Mouse (Mus musculus) kidney, postnatal 4 days (tissue): ENCODE measurements at regions not wholly inside any gene's neighbourhood (a gene's known extent, or its start where the extent isn't known, plus 50 kb on each side); places are given as distances from the start of the nearest gene placed in this dataset.

Source experiments
- DNase-seq, 2 experiments: peaks; one replicate each; pipeline ENCODE4 v3.0.0; 2021; ENCODE audit warnings: mixed read lengths in 2 of 2

DNA sequence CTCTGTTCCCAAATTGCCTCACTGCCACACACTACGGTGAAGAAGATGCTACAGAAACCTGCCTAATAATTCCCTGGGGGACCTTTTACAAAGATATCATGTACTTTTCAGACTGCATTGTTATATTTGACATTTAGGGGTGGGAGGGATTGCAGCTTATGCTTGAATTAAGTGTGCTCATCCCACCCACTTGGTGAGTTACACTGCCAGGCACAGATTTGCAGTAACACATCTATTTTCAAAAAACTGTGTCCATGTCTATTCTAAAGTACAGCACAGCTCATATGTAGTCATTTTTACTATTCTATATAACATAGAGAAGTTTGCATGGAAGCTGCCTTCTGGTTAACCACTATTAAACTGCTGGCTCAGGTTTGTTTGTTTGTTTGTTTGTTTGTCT lies 404.3 kb upstream of the Xrcc4 start:
- DNase-seq: no peak

DNA sequence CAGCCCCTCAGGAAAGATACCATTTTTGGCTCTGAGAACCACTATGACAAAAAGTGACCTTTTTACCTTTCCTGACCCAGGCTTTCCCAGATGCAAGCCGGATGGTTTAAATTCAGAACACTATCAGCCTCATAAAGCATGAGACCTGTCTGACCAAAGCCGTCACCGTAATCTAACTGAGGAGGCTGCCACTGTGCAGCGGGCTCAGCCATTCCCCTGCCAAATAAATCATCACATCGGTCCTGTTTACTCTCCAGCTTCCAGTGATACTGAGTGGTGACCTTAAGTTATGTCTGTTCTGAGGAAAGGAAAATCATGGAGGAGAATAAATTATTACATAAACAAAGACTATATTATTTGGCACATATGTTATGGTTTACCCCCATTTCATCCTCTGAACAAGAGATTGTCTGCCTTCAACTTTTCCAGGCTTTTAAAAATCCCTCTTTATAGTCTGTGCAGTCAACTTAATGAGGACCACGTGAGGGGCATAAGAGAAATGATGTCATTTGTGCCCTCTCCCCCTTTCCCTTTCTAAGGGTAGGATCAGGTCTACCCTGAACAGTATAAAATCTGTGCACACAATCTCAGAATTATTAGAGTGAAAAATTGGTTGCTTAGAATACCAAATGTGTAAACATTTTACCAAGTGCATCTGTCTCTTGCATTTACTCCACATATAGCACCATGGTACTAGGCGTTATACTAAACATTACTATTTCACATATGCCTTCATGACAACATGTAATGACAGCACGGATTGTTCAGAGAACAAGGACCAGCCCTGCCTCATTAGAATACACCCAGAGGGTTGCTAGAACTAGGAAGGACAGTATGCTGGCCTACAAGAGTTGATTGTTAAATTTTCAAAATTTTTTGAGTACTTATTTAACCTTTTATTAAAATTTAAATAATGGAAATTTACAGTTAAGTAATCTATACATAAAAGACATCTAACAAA lies 401.9 kb upstream of the Xrcc4 start:
- no peak for DNase-seq

- DNase-seq: no peak
Observed at GRCm38 (mm10) chr13:90480484-90480883, 391.1 kb upstream of the Xrcc4 start.

DNA sequence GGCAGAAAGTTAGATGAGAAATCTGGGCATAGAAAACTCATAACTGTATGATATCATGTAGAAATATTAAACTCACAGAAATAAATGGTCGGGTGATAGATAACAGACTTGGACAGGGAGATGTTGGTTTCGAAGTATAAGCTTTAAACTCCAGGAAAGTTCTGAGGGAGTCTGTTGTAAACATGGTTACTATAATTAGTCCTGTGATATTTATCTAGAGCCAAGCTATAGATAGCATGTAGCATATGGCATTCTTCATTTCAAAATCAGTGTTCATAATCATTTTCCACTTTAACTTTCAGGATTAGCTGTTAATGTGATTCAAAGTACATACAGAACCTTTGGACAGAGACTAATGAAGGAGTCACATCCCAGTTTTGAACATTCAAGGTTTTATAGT lies 387.5 kb upstream of the Xrcc4 start:
- no peak for DNase-seq

- no peak for DNase-seq
Observed at GRCm38 (mm10) chr13:90474507-90474906, 385.1 kb upstream of the Xrcc4 start.

GRCm38 (mm10) chr13:90474053-90474452 lies 384.6 kb upstream of the Xrcc4 start:
- no peak for DNase-seq

- DNase-seq: no peak
Observed at GRCm38 (mm10) chr13:90473041-90473825, 383.8 kb upstream of the Xrcc4 start.

- no peak for DNase-seq
Observed at GRCm38 (mm10) chr13:90466096-90466495, 376.7 kb upstream of the Xrcc4 start.

DNA sequence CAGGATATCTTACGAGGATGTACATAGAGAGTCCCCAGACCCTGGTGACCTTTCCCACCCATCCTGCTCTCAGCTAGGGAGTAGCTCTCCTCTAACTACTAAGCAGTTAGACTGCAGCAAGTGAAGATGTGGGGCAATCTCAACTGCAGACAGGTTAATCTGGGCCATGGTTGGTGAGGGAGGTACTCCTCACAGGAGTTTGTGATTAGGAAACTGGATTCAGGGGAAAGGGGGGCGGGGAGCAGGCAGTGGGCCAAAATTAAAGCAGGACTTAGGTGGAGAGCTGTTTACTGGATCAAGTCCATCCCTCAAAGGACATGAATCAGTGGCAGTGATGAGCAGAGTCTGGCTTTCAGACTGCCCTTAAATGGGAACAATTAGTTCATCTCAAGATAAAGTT lies 374.6 kb upstream of the Xrcc4 start:
- DNase-seq: peak; percentile 75 to 82

DNA sequence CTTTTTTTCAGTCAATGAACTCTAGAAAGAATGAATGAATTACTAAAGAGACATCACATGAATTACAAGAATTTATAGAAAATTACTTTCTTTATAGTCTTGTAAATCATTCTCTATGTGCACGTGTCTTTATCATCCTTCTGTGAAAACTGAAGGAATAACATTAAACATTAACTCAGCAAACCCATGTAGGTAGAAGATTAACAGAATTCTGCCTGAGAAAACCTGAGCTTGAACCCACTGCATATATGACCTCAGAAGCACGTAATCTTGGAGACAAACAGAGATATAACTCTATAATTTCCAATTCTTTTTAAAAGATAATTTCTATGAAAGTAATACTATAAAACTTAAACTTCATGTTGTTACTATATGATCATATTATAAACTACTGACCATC lies 374.0 kb upstream of the Xrcc4 start:
- no peak for DNase-seq

GRCm38 (mm10) chr13:90454631-90455030 lies 365.2 kb upstream of the Xrcc4 start:
- DNase-seq: no peak

- no peak for DNase-seq
Observed at GRCm38 (mm10) chr13:90426901-90427300, 337.5 kb upstream of the Xrcc4 start.

GRCm38 (mm10) chr13:90425379-90425778 lies 336.0 kb upstream of the Xrcc4 start:
- DNase-seq: no peak

DNA sequence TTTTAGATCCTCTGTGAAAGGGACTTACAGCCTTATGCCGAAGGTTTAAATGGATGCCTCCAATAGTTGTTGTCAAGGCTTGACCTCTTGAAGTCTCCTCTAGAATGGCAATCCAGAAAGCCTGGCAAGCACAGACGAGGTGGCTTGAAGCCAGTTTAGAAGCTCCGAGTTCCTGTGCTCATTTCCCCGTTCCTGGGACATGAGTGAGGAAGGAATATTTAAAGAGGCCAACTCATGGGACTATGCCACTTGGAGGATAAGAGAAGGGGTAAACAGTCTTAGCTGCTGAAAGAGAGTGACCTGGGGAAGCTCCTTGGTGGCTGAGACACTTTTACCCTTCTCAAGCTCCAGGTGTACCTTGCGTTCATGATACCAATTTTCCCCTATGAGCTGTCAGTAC lies 335.1 kb upstream of the Xrcc4 start:
- DNase-seq: no peak

DNA sequence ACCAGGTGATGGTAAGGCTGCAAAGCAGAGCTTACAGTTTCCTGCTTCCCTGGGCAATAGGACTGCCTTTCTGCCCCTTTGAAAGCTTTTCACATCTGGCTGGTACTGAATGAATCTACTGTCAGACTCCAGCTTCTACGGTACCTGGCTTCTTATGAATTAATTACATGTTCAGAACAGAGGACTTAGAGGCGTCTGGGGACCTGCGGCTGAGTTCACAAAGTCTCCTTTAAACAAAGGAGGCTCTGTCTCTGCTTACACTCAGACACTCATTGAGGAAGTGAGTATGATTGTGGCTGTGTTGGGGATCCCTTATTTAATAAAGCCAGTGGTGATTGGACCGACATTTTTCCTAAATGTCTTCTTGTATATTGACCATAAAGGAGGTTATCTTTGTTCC lies 331.6 kb upstream of the Xrcc4 start:
- no peak for DNase-seq

DNA sequence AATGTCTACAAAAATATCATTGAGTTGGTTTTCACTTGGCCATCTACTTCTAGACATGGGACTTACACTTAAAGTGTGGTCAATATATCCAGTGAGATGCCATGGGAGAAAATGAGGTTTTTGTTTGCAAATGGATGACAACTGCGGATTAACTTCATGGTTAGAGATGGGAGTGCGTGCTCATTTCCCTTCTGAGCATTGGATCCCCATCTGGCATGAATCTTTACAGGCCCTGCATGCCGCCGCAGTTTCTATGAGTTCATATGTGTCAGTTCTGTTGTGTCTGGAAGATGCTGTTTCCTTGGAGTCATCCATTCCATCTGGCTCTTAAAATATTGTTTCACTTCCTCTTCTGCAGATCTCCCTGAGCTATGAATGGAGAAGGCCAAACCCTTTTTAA lies 315.0 kb upstream of the Xrcc4 start:
- DNase-seq: no peak

GRCm38 (mm10) chr13:90402061-90402460 lies 312.7 kb upstream of the Xrcc4 start:
- no peak for DNase-seq

- no peak for DNase-seq
Observed at GRCm38 (mm10) chr13:90401496-90401895, 312.1 kb upstream of the Xrcc4 start.

- DNase-seq: no peak
Observed at GRCm38 (mm10) chr13:90395274-90396023, 306.0 kb upstream of the Xrcc4 start.

DNA sequence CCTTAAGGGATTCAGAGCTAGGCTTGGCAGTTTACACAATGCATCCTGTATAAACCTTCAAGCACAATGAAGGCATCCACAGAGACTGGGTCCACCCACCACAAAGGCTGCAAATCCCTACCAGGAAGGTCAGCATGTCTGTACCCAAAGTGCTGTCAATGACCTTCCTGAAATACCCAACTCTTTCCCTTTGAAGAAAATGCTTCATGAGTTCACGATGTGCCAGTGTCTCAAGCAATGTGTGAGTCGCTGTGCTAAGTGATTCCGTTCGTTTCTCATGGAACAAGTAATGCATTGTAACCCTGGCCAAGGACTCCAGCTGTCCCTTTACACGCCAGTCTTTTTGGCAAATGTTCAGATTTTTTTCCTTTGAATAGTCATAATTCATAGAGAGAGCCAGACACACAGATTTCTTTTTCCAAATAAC lies 305.4 kb upstream of the Xrcc4 start:
- DNase-seq: peak; percentile 12 to 21

- no peak for DNase-seq
Observed at GRCm38 (mm10) chr13:90392415-90392814, 303.0 kb upstream of the Xrcc4 start.

DNA sequence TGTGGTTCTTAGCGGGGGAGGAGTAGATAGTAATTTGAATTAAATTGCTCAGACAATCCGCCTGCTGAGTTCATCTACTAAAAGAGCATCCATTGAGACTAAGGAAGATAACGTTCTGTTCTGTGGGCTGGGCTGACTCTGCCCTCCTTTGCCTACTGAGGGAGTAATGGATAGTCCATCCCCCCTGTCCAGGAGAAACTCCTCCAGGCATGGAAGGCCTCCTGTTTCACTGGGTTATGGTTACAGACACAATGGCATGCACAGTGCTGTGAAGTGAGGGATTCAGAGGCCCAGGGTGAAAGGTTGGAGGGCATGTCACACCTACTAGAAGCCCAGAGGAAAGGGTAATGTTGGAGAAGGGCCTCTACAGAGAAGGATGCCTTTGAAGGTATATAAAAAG lies 287.2 kb upstream of the Xrcc4 start:
- no peak for DNase-seq

GRCm38 (mm10) chr13:90376207-90376606 lies 286.8 kb upstream of the Xrcc4 start:
- DNase-seq: no peak
